Mouse (Mus musculus) kidney, adult 2 months (tissue): ENCODE data around the gene Nfatc2.

ENCODE experiments used
- CTCF ChIP-seq: fragments of 200-500 bp; conservative IDR thresholded peaks from 2 replicates; pipeline ENCODE4 v1.5.1; 2011; ENCODE audit warnings: low read depth, mild to moderate bottlenecking, control low read depth, low read length, moderate library complexity, mixed read lengths; ENCODE audit not compliant: insufficient read depth, insufficient read length
- POLR2A ChIP-seq: fragments of 200-500 bp; IDR thresholded peaks from one replicate; pipeline ENCODE4 v1.6.1; 2011; ENCODE audit warnings: low read depth, low read length, control low read depth

DNA sequence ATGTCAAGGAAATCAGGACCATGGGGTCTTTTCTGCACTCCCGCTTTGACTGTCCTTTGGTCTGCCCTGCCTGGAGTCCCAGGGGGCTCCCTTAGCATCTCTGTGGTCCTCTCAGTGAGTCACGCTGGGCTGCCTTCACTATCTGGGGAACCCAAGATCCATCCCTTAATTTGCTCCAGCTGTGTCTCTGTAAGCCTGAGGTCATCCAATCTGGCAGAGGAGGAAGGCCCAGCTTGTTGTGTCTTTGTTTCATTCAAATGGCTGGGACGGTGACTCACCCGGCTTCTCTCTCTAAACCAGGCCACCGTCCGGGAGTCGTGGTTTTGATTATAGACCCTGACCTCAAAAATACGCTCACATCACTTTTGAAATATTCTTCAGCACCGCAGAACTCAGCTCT is 135.4 kb downstream of the Nfatc2 start:
- TF ChIP-seq CTCF = no peak
- no peak for TF ChIP-seq POLR2A
